Mouse (Mus musculus): ENCODE measurements at regions not wholly inside any gene's neighbourhood (a gene's known extent, or its start where the extent isn't known, plus 50 kb on each side); places are given as distances from the start of the nearest gene placed in this dataset.
A peak's percentile ranks its signal among the peaks of the same experiment; 100 is the strongest.

GRCm38 (mm10) chr8:79587258-79587657, 52.2 kb upstream of the Otud4 start:
- Histone ChIP-seq H3K4me2 (replicated peaks) (no peak overlapping the region), H3K4me3 (no peak overlapping the region), H3K36me3 (no peaks in the 10 kb centered on the region), H3K4me1 (no peaks in the 10 kb centered on the region), H3K27ac (replicated peaks) (no peak overlapping the region), H3K9ac (replicated peaks) (no peak overlapping the region), H3K27me3 (no peaks in the 10 kb centered on the region), H3K9me3 (no peaks in the 10 kb centered on the region)
- 24% methylated on average over 1 of the region's 1 CpGs for WGBS
- no peak for ATAC-seq (replicated peaks)

GRCm38 (mm10) chr8:79584966-79585365, 54.5 kb upstream of the Otud4 start:
- ATAC-seq (replicated peaks) = peak; percentile 41; the same call in 1 of the 2 replicates
- Histone ChIP-seq H3K36me3 (no peaks in the 10 kb centered on the region), H3K4me1 (no peaks in the 10 kb centered on the region), H3K4me3 (no peak overlapping the region), H3K9ac (replicated peaks) (no peak overlapping the region), H3K27me3 (no peaks in the 10 kb centered on the region), H3K4me2 (replicated peaks) (no peak overlapping the region), H3K9me3 (no peaks in the 10 kb centered on the region), H3K27ac (replicated peaks) (no peak overlapping the region)
- 27% methylated on average over 3 of the region's 3 CpGs for WGBS

GRCm38 (mm10) chr8:79583326-79583725, 56.1 kb upstream of the Otud4 start:
- Histone ChIP-seq H3K4me2 (replicated peaks) (no peak overlapping the region), H3K36me3 (no peaks in the 10 kb centered on the region), H3K27me3 (no peaks in the 10 kb centered on the region), H3K4me3 (no peak overlapping the region), H3K4me1 (no peaks in the 10 kb centered on the region), H3K9me3 (no peaks in the 10 kb centered on the region), H3K27ac (replicated peaks) (no peak overlapping the region), H3K9ac (replicated peaks) (no peak overlapping the region)
- WGBS = 40% methylated on average over 6 of the region's 6 CpGs
- ATAC-seq (replicated peaks) = no peak

- no peaks in the 10 kb centered on the region for H3K36me3 ChIP-seq
- no peak overlapping the region for H3K27ac ChIP-seq (replicated peaks)
- no peak overlapping the region for H3K9ac ChIP-seq (replicated peaks)
- H3K27me3 ChIP-seq = no peaks in the 10 kb centered on the region
- no peak for ATAC-seq (replicated peaks)
- H3K4me3 ChIP-seq = no peak overlapping the region
- 74% methylated on average over 2 of the region's 2 CpGs for WGBS
- no peaks in the 10 kb centered on the region for H3K9me3 ChIP-seq
- H3K4me1 ChIP-seq = no peaks in the 10 kb centered on the region
- no peak overlapping the region for H3K4me2 ChIP-seq (replicated peaks)
These were observed 57.2 kb upstream of the Otud4 start for GRCm38 (mm10) chr8:79582195-79582594.

DNA sequence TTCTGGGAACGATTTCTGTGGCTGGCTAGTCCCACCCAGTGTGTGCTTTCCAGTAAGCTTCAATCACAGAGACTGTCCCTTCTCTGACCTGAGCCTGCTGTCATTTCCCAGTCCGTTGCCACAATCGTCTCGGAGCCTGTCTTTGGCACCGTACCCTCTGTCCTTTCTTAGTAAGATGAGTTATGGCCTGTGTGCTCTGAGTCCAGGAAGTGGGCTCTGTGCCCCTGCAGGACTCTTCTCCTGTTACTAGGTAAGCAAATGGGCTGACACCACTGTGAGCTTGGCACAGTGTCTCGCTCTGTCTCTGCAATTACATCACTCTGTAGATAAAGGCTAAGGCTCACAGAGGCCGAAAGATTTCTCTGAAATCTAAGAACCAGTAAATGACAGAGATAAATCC, 63.3 kb upstream of the Otud4 start:
- H3K27me3 ChIP-seq = no peaks in the 10 kb centered on the region
- no peak overlapping the region for H3K4me2 ChIP-seq (replicated peaks)
- ATAC-seq (replicated peaks) = no peak
- H3K9me3 ChIP-seq = no peaks in the 10 kb centered on the region
- no peak overlapping the region for H3K9ac ChIP-seq (replicated peaks)
- 85% methylated on average over 7 of the region's 7 CpGs for WGBS
- no peaks in the 10 kb centered on the region for H3K36me3 ChIP-seq
- H3K4me3 ChIP-seq = no peak overlapping the region
- no peak overlapping the region for H3K27ac ChIP-seq (replicated peaks)
- no peaks in the 10 kb centered on the region for H3K4me1 ChIP-seq

DNA sequence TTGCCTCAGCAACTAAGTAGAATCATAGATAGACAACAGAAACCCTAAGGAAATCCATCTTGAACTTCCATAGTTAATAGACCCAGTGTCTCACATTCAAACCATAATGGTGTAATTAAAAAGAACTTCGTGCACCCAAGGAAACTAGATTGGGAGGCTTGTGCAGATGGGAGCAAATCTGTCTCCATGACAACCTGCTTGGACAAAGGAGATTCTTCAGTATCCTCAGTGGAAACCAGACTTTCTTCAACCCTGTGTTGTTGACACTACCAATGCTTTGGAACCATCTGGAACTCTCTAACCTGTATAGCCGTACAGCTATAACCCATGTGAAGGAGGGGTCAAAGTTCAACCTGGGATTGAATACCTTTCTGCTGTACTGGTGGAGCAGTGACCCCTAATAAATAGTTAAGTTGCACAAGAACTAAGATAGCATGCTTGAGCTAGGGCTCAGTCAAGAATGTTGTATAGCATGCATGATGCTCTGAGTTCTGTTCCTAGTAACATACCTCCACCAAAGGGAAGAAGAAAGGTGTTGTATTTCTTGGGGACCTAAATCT, 64.2 kb upstream of the Otud4 start:
- H3K27me3 ChIP-seq = no peaks in the 10 kb centered on the region
- H3K9ac ChIP-seq (replicated peaks) = no peak overlapping the region
- H3K27ac ChIP-seq (replicated peaks) = no peak overlapping the region
- no peaks in the 10 kb centered on the region for H3K4me1 ChIP-seq
- no peak overlapping the region for H3K4me3 ChIP-seq
- 42% methylated on average over 2 of the region's 2 CpGs for WGBS
- H3K36me3 ChIP-seq = no peaks in the 10 kb centered on the region
- no peaks in the 10 kb centered on the region for H3K9me3 ChIP-seq
- no peak for ATAC-seq (replicated peaks)
- H3K4me2 ChIP-seq (replicated peaks) = no peak overlapping the region

DNA sequence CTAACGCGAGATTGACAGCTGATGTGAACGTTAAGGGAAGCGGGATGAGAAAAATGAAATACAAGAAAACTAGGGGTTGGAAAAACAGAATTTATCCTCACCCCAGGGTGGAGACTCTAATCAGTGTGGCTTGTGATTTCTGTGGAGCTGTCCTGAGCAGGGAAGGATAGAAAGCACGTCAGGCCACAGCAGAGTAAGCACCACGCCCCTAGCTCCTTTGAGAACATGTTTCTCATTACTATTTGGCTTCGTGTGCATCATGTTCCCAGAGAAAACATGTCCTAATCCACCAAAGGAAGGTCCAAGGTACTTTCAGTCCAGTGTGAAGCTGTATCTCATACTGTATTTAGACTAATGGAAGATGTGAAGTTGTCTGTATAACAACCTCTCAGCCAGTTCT, 65.9 kb upstream of the Otud4 start:
- H3K4me3 ChIP-seq = no peak overlapping the region
- no peaks in the 10 kb centered on the region for H3K27me3 ChIP-seq
- H3K9ac ChIP-seq (replicated peaks) = no peak overlapping the region
- H3K36me3 ChIP-seq = no peaks in the 10 kb centered on the region
- H3K9me3 ChIP-seq = no peaks in the 10 kb centered on the region
- H3K27ac ChIP-seq (replicated peaks) = no peak overlapping the region
- no peak for ATAC-seq (replicated peaks)
- WGBS = 90% methylated on average over 7 of the region's 7 CpGs
- no peak overlapping the region for H3K4me2 ChIP-seq (replicated peaks)
- H3K4me1 ChIP-seq = no peaks in the 10 kb centered on the region

- Histone ChIP-seq H3K4me2 (replicated peaks) (no peak overlapping the region), H3K9me3 (no peaks in the 10 kb centered on the region), H3K27me3 (no peaks in the 10 kb centered on the region), H3K27ac (replicated peaks) (no peak overlapping the region), H3K4me1 (no peaks in the 10 kb centered on the region), H3K36me3 (no peaks in the 10 kb centered on the region), H3K9ac (replicated peaks) (no peak overlapping the region), H3K4me3 (no peak overlapping the region)
- 97% methylated on average over 5 of the region's 5 CpGs for WGBS
- ATAC-seq (replicated peaks) = no peak
These were observed 66.9 kb upstream of the Otud4 start for GRCm38 (mm10) chr8:79572526-79572925.

- H3K4me3 ChIP-seq = no peak overlapping the region
- H3K9ac ChIP-seq (replicated peaks) = no peak overlapping the region
- H3K27ac ChIP-seq (replicated peaks) = no peak overlapping the region
- ATAC-seq (replicated peaks) = no peak
- H3K36me3 ChIP-seq = no peaks in the 10 kb centered on the region
- H3K4me1 ChIP-seq = peaks cover 6% of the 10 kb centered on the region; the same call in 1 of the 2 replicates
- no peaks in the 10 kb centered on the region for H3K27me3 ChIP-seq
- H3K9me3 ChIP-seq = no peaks in the 10 kb centered on the region
- no peak overlapping the region for H3K4me2 ChIP-seq (replicated peaks)
- WGBS = 81% methylated on average over 6 of the region's 6 CpGs
These were observed 76.3 kb upstream of the Otud4 start for GRCm38 (mm10) chr8:79563101-79563500.

GRCm38 (mm10) chr8:79562669-79563068, 76.7 kb upstream of the Otud4 start:
- ATAC-seq (replicated peaks) = no peak
- Histone ChIP-seq H3K9ac (replicated peaks) (no peak overlapping the region), H3K4me2 (replicated peaks) (no peak overlapping the region), H3K9me3 (no peaks in the 10 kb centered on the region), H3K27me3 (no peaks in the 10 kb centered on the region), H3K4me3 (no peak overlapping the region), H3K27ac (replicated peaks) (no peak overlapping the region), H3K36me3 (no peaks in the 10 kb centered on the region), H3K4me1 (peaks cover 6% of the 10 kb centered on the region; the same call in 1 of the 2 replicates)
- 80% methylated on average over 8 of the region's 8 CpGs for WGBS

DNA sequence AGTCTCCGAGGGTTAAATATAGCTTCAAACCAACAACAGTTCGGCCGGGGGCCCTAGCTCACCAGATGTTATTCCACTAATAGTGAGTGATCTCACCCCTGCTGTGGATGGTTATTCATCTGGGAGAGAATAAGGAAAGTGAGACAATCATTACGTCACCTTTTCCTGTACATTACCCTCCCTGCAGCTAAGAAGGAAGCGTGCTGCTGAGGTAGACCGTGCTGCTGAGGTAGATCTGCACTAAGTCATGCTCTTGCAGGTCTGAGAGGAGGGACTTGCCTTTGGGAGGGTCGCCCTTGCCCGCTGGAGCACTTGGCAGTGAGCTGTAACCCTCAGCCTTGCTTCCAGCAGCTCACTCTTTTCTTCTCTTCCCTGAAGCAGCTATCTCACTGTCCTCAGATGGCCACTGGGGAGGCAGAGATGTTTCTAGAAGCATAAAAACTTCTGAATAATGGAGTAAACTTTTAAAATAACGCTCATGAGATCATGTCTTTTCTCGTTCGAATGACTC, 77.3 kb upstream of the Otud4 start:
- H3K36me3 ChIP-seq = no peaks in the 10 kb centered on the region
- 0 out of 2 replicates have a peak, but pooled peaks have one; percentile 51 for ATAC-seq (replicated peaks)
- no peak overlapping the region for H3K9ac ChIP-seq (replicated peaks)

DNA sequence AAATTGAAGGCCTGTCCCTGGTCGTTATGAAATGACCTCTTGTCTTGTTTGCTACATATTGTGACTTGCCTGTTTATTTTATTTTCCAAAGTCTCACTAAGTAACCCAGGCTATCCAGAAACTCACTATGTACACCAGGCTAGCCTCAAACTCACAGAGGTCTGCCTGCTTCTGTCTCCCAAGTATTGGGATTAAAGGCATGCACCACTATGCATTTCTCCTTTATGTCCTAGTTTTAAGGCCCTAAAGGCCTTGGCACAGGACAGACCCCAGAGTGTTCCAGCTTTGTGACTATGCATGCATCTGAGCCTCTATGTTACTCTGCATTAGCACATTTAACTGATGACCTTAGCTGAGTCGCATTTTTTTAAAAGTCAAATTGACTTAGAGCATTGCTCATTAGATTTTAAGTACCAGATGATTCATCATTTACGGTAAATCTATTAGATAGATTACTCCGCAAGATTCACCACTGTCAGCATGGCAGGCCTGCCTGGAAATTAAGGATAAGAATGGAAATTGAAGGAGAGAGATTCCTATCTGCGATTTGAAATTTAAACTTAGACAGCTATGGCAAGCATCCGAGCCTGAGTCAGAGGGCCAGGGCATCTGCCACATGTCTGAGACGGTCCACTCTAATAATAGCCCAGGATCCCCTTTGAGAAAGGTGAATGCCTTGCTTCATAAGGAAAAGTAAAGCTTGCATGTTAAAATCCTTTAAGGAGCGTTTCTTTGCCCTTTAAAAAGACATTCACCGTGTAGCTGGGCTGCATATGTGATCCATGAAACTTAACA, 78.0 kb upstream of the Otud4 start:
- Histone ChIP-seq H3K4me3 (no peak overlapping the region), H3K27me3 (no peaks in the 10 kb centered on the region), H3K9me3 (no peaks in the 10 kb centered on the region), H3K36me3 (no peaks in the 10 kb centered on the region), H3K27ac (replicated peaks) (no peak overlapping the region), H3K9ac (replicated peaks) (no peak overlapping the region), H3K4me1 (peaks cover 6% of the 10 kb centered on the region; the same call in 1 of the 2 replicates), H3K4me2 (replicated peaks) (no peak overlapping the region)
- ATAC-seq (replicated peaks) = no peak
- 69% methylated on average over 9 of the region's 9 CpGs for WGBS

More for the DNA sequence above, 77.3 kb upstream of the Otud4 start:
- Histone ChIP-seq H3K27ac (replicated peaks) (no peak overlapping the region), H3K4me3 (no peak overlapping the region), H3K27me3 (no peaks in the 10 kb centered on the region), H3K4me1 (peaks cover 6% of the 10 kb centered on the region; the same call in 1 of the 2 replicates), H3K9me3 (no peaks in the 10 kb centered on the region), H3K4me2 (replicated peaks) (no peak overlapping the region)
- 48% methylated on average over 11 of the region's 11 CpGs for WGBS
